Mouse (Mus musculus): ENCODE measurements around the gene Dclre1a.

DNA sequence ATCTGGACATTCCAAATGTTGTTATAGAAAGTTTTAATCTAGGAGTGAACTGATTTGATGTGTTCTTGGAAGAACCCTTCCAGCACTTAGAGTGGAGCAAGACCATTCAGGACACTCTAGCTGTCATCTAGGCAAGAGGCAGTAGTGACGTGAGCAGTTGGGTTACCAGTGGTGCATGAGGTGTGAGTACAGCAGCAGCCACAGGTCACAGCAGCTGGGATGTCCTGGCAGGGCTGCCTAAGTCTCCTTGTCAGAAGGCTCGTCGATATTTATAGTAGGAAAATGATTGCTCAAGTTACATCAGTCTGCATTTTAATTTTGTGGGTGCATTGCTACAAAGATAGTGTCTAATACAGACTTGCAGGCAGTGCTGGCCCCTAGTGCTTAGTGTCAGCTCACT lies 42.2 kb upstream of the Dclre1a start:
- no peak for TF ChIP-seq GATA1 (IDR thresholded peaks at IDR 0.05; ENCODE audit: low read depth, low read length)
- no peak for TF ChIP-seq POLR2A (IDR thresholded peaks at IDR 0.05; ENCODE audit: control insufficient read depth in 1 of 2, insufficient read depth in 1 of 2, low read depth in 1 of 2, low read length in 2 of 2, poor library complexity in 1 of 2)
- TF ChIP-seq CHD1 (IDR thresholded peaks at IDR 0.05; ENCODE audit: low read depth, low read length) = no peak
- no peak for TF ChIP-seq ZNF384 (IDR thresholded peaks at IDR 0.05; ENCODE audit: low read depth, low read length)
- TF ChIP-seq CHD2 (IDR thresholded peaks at IDR 0.05; ENCODE audit: low read length) = no peak
- TF ChIP-seq CTCF (IDR thresholded peaks at IDR 0.05 in 2 of 3, conservative IDR thresholded peaks at IDR 0.05 in 1 of 3; ENCODE audit: control insufficient read depth in 1 of 3, insufficient read depth in 1 of 3, low read depth in 2 of 3, low read length in 3 of 3, poor library complexity in 1 of 3, severe bottlenecking in 1 of 3) = no peak
- no peak for TF ChIP-seq EP300 (IDR thresholded peaks at IDR 0.05; ENCODE audit: low read depth in 1 of 2, low read length in 2 of 2)
- no peak for TF ChIP-seq ZKSCAN1 (IDR thresholded peaks at IDR 0.05; ENCODE audit: low read depth, low read length)
- TF ChIP-seq NELFE (IDR thresholded peaks at IDR 0.05; ENCODE audit: low read depth, low read length) = no peak
- TF ChIP-seq MYC (IDR thresholded peaks at IDR 0.05; ENCODE audit: low read depth, low read length) = no peak
- no peak for TF ChIP-seq TCF12 (IDR thresholded peaks at IDR 0.05; ENCODE audit: low read depth, low read length)
- no peak for TF ChIP-seq NRF1 (IDR thresholded peaks at IDR 0.05; ENCODE audit: insufficient read depth, low read depth, low read length, poor library complexity, severe bottlenecking)
- no peak for TF ChIP-seq RCOR1 (IDR thresholded peaks at IDR 0.05; ENCODE audit: low read depth, low read length)
